In genomic region chr17:56134463-56134971, GRCm38 (mm10) we compare ENCODE assay signal across 8 mouse cellular contexts. TPM values are rescaled to one million over a fixed set of nuclear protein-coding genes. Genes with fewer than 3 reads are reported as not detected.
A peak's percentile ranks its signal among the peaks of the same experiment; 100 is the strongest.
DNase-seq lines count a peak whose midpoint lies in the region; ATAC-seq and TF ChIP-seq lines count a peak whose summit lies in the region.

No protein-coding gene starts in this region.

- peak overlapping the region; percentile 68 for H3K4me3 ChIP-seq in E14TG2a.4 (replicated peaks; ENCODE audit: low read length)
- peak overlapping the region; percentile 12; the same call in 1 of the 2 replicates for H3K4me3 ChIP-seq in forebrain, postnatal 0 days (ENCODE audit: low read depth, low read length)
- H3K4me3 ChIP-seq in hindbrain, embryonic 16.5 days (ENCODE audit: low read length) = peak overlapping the region; percentile 7; the same call in 1 of the 2 replicates
- H3K4me3 ChIP-seq in liver, embryonic 11.5 days (ENCODE audit: low read depth, low read length) = peak overlapping the region; percentile 54

- TF ChIP-seq CTCF in E14TG2a.4 (conservative IDR thresholded peaks at IDR 0.05; ENCODE audit: low read length) = peak; percentile 55
- TF ChIP-seq CTCF in forebrain, postnatal 0 days (IDR thresholded peaks at IDR 0.05; ENCODE audit: low read depth) = peak; percentile 80

- 5% methylated on average over 27 of the region's 27 CpGs for WGBS in forebrain, postnatal 0 days
- whole genome bisulfite sequencing in hindbrain, embryonic 16.5 days = 2% methylated on average over 27 of the region's 27 CpGs
- 2% methylated on average over 27 of the region's 27 CpGs for WGBS in liver, embryonic 11.5 days

- peaks cover 79% of the 10 kb centered on the region for H3K4me1 ChIP-seq in E14TG2a.4 (replicated peaks; ENCODE audit: low read depth, low read length)
- peaks cover 6% of the 10 kb centered on the region; the same call in 1 of the 2 replicates for H3K4me1 ChIP-seq in forebrain, postnatal 0 days (ENCODE audit: insufficient read depth)
- H3K4me1 ChIP-seq in hindbrain, embryonic 16.5 days (ENCODE audit: control insufficient read depth, insufficient read depth, low read depth, low read length) = peaks cover 27% of the 10 kb centered on the region
- peaks cover 27% of the 10 kb centered on the region for H3K4me1 ChIP-seq in liver, embryonic 11.5 days (replicated peaks; ENCODE audit: control insufficient read depth, insufficient read depth, low read length)

- no peak overlapping the region for H3K27ac ChIP-seq in forebrain, postnatal 0 days (ENCODE audit: low read depth, low read length)
- H3K27ac ChIP-seq in hindbrain, embryonic 16.5 days (ENCODE audit: low read depth, low read length) = no peak overlapping the region
- peak overlapping the region; percentile 77; the same call in 1 of the 2 replicates for H3K27ac ChIP-seq in liver, embryonic 11.5 days (ENCODE audit: low read depth, low read length)

- H3K9ac ChIP-seq in forebrain, postnatal 0 days = peak overlapping the region; percentile 18; the same call in 1 of the 2 replicates
- no peak overlapping the region for H3K9ac ChIP-seq in hindbrain, embryonic 16.5 days (ENCODE audit: low read depth, low read length)
- 0 out of 2 replicates have a peak overlapping the region, but pooled peaks have one; percentile 44 for H3K9ac ChIP-seq in liver, embryonic 11.5 days (ENCODE audit: low read depth, low read length)

- H3K9me3 ChIP-seq in E14TG2a.4 (ENCODE audit: low read length) = no peaks in the 10 kb centered on the region
- no peaks in the 10 kb centered on the region for H3K9me3 ChIP-seq in forebrain, postnatal 0 days (ENCODE audit: low read length)
- H3K9me3 ChIP-seq in hindbrain, embryonic 16.5 days (ENCODE audit: control insufficient read depth, low read length) = no peaks in the 10 kb centered on the region
- no peaks in the 10 kb centered on the region for H3K9me3 ChIP-seq in liver, embryonic 11.5 days (ENCODE audit: control insufficient read depth, low read length)

- ATAC-seq in forebrain, postnatal 0 days = no peak; the same call in 1 of the 2 replicates
- 0 out of 2 replicates have a peak, but pooled peaks have one; percentile 0 for ATAC-seq in hindbrain, embryonic 16.5 days
- peak; percentile 57 for ATAC-seq in liver, embryonic 11.5 days (replicated peaks; ENCODE audit: low FRiP score)

- no peaks in the 10 kb centered on the region for H3K36me3 ChIP-seq in E14TG2a.4 (ENCODE audit: insufficient read depth, low read length)
- peaks cover 23% of the 10 kb centered on the region for H3K36me3 ChIP-seq in forebrain, postnatal 0 days (ENCODE audit: insufficient read depth)
- H3K36me3 ChIP-seq in hindbrain, embryonic 16.5 days (ENCODE audit: control insufficient read depth, insufficient read depth, low read length) = peaks cover 7% of the 10 kb centered on the region
- H3K36me3 ChIP-seq in liver, embryonic 11.5 days (ENCODE audit: control insufficient read depth, insufficient read depth, low read length) = no peaks in the 10 kb centered on the region

- H3K27me3 ChIP-seq in E14TG2a.4 (ENCODE audit: insufficient read depth, low read length) = peaks cover 30% of the 10 kb centered on the region
- H3K27me3 ChIP-seq in forebrain, postnatal 0 days (ENCODE audit: insufficient read depth, low read length) = no peaks in the 10 kb centered on the region
- H3K27me3 ChIP-seq in hindbrain, embryonic 16.5 days (replicated peaks; ENCODE audit: control insufficient read depth, insufficient read depth, low read length) = no peaks in the 10 kb centered on the region
- H3K27me3 ChIP-seq in liver, embryonic 11.5 days (replicated peaks; ENCODE audit: control insufficient read depth, insufficient read depth, low read length) = peaks cover 13% of the 10 kb centered on the region

- peak; percentile 78 for DNase-seq in 3134 (ENCODE audit: extremely low read depth, insufficient read length, low spot score)
- peak; percentile 60 for DNase-seq in cerebellum, adult 8-10 months
- no peak for DNase-seq in forebrain, postnatal 0 days
- peak; percentile 73 for DNase-seq in liver, embryonic 11.5 days (ENCODE audit: low spot score)
- DNase-seq in monocyte, adult 2 months (ENCODE audit: low read depth in 1 of 2, low spot score in 2 of 2) = peak; percentile 48 to 72
- peak; percentile 48 for DNase-seq in testis, postnatal 14 days (ENCODE audit: low spot score)

- peak overlapping the region; percentile 37 for H3K4me2 ChIP-seq in forebrain, postnatal 0 days (ENCODE audit: low read depth)
- H3K4me2 ChIP-seq in hindbrain, embryonic 16.5 days (ENCODE audit: low read length) = peak overlapping the region; percentile 47
- peak overlapping the region; percentile 92 for H3K4me2 ChIP-seq in liver, embryonic 11.5 days

RNA-seq across cellular contexts. Expression of gene Sema6b, which starts 5.6 kb away (rescaled TPM):
- 71.0 and 76.4 TPM in 2 replicates for total RNA-seq in forebrain, postnatal 0 days (2014; rRNA removed)
- 15.6 and 18.1 TPM in 2 replicates for polyA plus RNA-seq in forebrain, postnatal 0 days (2015; fragmentation: Nextera tagmentation; extraction: Ambion mirVana)
- polyA plus RNA-seq in hindbrain, embryonic 16.5 days (2015; fragmentation: Nextera tagmentation; extraction: Ambion mirVana) = 12.5 and 12.7 TPM in 2 replicates
- polyA plus RNA-seq in liver, embryonic 11.5 days (2014; fragmentation: Nextera tagmentation; extraction: Ambion mirVana) = 1.4 and 1.5 TPM in 2 replicates

RNA-seq across cellular contexts. Expression of gene Lrg1, which starts 12.7 kb away (rescaled TPM):
- not detected in 2 replicates for total RNA-seq in forebrain, postnatal 0 days (2014; rRNA removed)
- polyA plus RNA-seq in forebrain, postnatal 0 days (2015; fragmentation: Nextera tagmentation; extraction: Ambion mirVana) = 0.33 and 0.46 TPM in 2 replicates
- 0.68 and 0.91 TPM in 2 replicates for polyA plus RNA-seq in hindbrain, embryonic 16.5 days (2015; fragmentation: Nextera tagmentation; extraction: Ambion mirVana)
- polyA plus RNA-seq in liver, embryonic 11.5 days (2014; fragmentation: Nextera tagmentation; extraction: Ambion mirVana) = 0.23 and 0.34 TPM in 2 replicates

RNA-seq across cellular contexts. Expression of gene Plin5, which starts 17.1 kb away (rescaled TPM):
- 2.7 and 3.2 TPM in 2 replicates for total RNA-seq in forebrain, postnatal 0 days (2014; rRNA removed)
- 2.4 and 3.9 TPM in 2 replicates for polyA plus RNA-seq in forebrain, postnatal 0 days (2015; fragmentation: Nextera tagmentation; extraction: Ambion mirVana)
- polyA plus RNA-seq in hindbrain, embryonic 16.5 days (2015; fragmentation: Nextera tagmentation; extraction: Ambion mirVana) = 2.4 and 3.4 TPM in 2 replicates
- 0.43 and 0.68 TPM in 2 replicates for polyA plus RNA-seq in liver, embryonic 11.5 days (2014; fragmentation: Nextera tagmentation; extraction: Ambion mirVana)

RNA-seq across cellular contexts. Expression of gene Plin4, which starts 24.9 kb away (rescaled TPM):
- 0.08 and 0.52 TPM in 2 replicates for total RNA-seq in forebrain, postnatal 0 days (2014; rRNA removed)
- 0.02 TPM in 1 of 2 replicates, not detected in the other for polyA plus RNA-seq in forebrain, postnatal 0 days (2015; fragmentation: Nextera tagmentation; extraction: Ambion mirVana)
- polyA plus RNA-seq in hindbrain, embryonic 16.5 days (2015; fragmentation: Nextera tagmentation; extraction: Ambion mirVana) = 0.07 and 0.10 TPM in 2 replicates
- polyA plus RNA-seq in liver, embryonic 11.5 days (2014; fragmentation: Nextera tagmentation; extraction: Ambion mirVana) = 0.14 TPM in 1 of 2 replicates, not detected in the other

RNA-seq across cellular contexts. Expression of gene Tnfaip8l1, which starts 27.8 kb away (rescaled TPM):
- 11.0 and 12.8 TPM in 2 replicates for total RNA-seq in forebrain, postnatal 0 days (2014; rRNA removed)
- 8.6 TPM in 2 replicates for polyA plus RNA-seq in forebrain, postnatal 0 days (2015; fragmentation: Nextera tagmentation; extraction: Ambion mirVana)
- polyA plus RNA-seq in hindbrain, embryonic 16.5 days (2015; fragmentation: Nextera tagmentation; extraction: Ambion mirVana) = 9.1 and 9.9 TPM in 2 replicates
- polyA plus RNA-seq in liver, embryonic 11.5 days (2014; fragmentation: Nextera tagmentation; extraction: Ambion mirVana) = 6.8 and 7.5 TPM in 2 replicates

Comparison
In these comparisons a context has a peak if more than half of its experiments do, and no peak if none do; other contexts are left out.
1. H3K4me3 ChIP-seq: peak in every context shown above with its lines; median percentile 68 in E14TG2a.4; 54 in liver, embryonic 11.5 days; 12 in forebrain, postnatal 0 days; 7 in hindbrain, embryonic 16.5 days.
2. H3K4me2 ChIP-seq: peak in every context shown above with its lines; median percentile 92 in liver, embryonic 11.5 days; 47 in hindbrain, embryonic 16.5 days; 37 in forebrain, postnatal 0 days.